Mouse (Mus musculus) c-Kit-positive CD71-positive TER-119-negative erythroid progenitor cells, embryonic 14.5 days (primary cell): ENCODE results near the gene 1700029J07Rik.
A peak's percentile ranks its signal among the peaks of the same experiment; 100 is the strongest.

Source experiments
- DNase-seq: peaks from one replicate; pipeline ENCODE4 v3.0.0-alpha.2; 2013; ENCODE audit warnings: low read depth

1700029J07Rik gene

GRCm38 (mm10) chr8:45975126-45975836, at the start of gene 1700029J07Rik, which contains the start of gene Ufsp2:
TSS of gene 1700029J07Rik (minus strand) at chr8:45975252.
TSS of gene Ufsp2 (plus strand) at chr8:45975528.
- DNase-seq = peak; percentile 97

DNA sequence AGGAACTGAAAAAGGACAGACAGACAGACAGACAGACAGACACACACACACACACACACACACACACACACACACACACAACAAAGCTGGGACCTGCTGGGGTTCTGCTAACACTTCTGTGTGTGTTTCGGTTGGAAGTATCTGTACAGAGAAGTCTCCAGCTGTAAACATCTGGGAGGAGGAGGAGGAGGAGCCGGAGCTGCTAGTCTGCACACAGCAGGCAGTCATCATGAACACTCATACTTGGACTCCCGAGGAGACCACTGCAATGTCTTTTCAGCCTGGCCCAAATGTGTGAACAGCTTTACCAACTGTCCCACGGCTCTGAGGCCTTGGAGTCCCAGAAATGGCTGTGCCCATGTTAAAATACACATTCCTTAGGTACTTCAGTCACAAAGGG, 49.3 kb upstream of the 1700029J07Rik start:
- no peak for DNase-seq

GRCm38 (mm10) chr8:46022758-46023157, 47.7 kb upstream of the 1700029J07Rik start:
- no peak for DNase-seq

DNA sequence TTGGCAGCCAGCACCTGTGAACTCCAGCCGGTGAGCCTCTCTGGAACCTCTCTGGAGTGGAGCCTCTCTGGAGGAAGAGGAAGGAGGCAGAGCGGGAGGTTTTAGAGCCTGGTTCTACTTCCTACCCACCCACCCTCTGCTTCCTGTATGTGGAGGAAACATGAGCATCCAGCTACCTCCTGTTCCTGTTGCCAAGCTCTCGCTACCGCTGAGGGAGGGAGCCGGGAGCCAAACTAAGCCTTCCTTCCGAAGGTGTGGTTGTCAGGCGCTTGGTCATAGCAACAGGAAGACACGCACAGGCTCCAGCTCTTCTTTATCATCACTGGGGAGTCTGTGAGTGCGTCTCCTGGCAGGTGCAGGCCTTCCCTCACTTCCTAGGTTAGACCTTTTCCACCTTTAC, 47.2 kb upstream of the 1700029J07Rik start:
- DNase-seq = no peak

- DNase-seq = no peak
Observed at GRCm38 (mm10) chr8:46010746-46011680, 36.0 kb upstream of the 1700029J07Rik start.

- no peak for DNase-seq
Observed at GRCm38 (mm10) chr8:46010306-46010705, 35.3 kb upstream of the 1700029J07Rik start.

DNA sequence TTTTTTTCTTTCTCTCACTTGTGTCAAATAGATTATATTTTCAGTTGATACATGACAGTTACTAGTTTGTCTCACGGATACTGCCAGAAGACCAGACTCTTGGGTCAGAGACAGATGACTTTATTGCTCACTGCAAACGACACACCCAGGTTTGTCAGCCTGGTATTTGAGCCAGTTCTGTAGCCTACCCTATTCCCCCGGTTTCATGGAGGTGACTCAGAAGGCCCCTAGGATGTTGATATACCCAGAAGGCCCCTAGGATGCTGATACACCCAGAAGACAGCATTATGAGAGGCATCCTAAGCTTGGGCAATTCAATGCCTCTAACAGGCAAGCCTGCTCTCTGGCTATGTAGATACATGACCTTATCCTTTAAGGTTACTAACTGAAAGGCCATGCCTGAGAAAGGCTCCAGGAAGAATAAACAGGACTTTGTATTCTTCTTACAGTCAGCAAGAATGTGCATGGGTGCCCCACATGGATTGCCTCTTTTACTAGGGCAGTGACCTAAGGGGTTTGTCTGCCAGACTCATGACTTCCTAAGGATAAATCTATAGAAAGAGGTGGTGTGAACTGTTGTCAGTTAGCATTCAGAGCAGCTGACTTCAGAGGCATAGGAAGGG, 32.1 kb upstream of the 1700029J07Rik start:
- no peak for DNase-seq

GRCm38 (mm10) chr8:46005596-46005995, 30.5 kb upstream of the 1700029J07Rik start, which contains the start of gene Ankrd37:
TSS of gene Ankrd37 (minus strand) at chr8:46005707.
- DNase-seq = no peak

DNA sequence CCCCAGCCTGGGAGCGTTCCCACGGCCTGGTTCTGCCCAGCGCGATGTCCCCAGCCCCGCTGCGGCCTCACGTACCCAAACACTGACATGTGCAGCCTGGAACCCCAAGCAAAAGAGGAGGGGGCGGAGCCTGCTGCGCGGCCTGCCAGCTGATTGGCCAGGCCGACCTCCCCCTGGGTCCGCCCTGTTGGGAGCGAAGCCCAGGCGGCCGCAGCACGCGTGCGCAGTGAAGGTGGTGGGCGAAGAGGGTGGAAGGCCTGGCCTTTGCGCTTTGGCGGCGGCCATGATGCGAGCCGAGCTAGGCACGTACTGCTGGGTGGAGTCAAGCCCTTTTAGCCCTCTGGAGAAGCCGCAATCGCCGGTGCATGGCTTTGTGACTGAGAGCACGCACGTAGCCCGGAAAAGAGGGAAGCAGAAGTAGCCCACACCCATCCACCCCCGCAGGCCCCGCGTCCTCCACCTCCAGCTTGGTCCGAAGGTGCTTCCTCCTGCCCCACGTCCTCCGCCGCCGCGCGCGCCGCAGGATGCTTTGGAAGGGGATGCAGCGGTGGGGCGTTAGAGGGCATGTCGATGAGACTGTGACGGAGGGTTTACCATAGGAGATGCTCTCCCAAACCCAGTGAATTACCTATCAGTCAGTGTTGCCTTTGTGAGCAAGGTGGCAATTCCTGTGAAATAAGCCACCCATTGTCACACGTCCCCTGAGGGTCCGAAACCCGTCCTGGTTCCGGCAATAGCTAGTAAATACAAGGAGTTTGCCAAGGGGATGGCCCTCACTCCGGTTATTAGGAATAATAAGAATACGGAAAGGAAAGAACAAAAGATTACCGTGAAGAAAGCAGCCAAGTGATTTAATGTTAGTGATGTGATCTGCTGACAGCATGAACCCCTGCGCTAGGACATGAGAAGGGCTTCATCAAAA, 25.0 kb upstream of the 1700029J07Rik start:
- DNase-seq = peak; percentile 96

GRCm38 (mm10) chr8:45999138-45999783, 24.2 kb upstream of the 1700029J07Rik start, which contains the start of gene Lrp2bp:
TSS of gene Lrp2bp (plus strand) at chr8:45999303.
- DNase-seq = no peak

- no peak for DNase-seq
Observed at GRCm38 (mm10) chr8:45998228-45998627, 23.2 kb upstream of the 1700029J07Rik start.

DNA sequence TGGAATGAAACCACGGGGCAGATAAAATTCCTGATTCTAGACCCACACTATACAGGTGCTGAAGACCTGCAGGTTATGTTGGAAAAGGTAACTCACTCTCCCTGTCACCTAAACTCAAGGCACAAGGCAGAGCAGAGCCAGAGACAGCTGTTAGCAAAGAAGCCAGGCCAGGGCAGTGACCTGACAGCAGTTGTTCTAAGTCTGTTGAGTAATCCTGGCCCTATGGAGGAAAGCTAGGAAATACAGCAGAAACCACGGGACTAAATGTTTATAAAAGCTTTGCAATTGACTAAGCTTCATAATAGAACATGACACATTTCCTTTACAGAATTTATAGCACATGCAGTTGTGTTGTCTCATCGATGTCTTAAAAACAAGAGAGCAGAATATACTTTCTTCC, 20.5 kb upstream of the 1700029J07Rik start:
- DNase-seq = no peak

- no peak for DNase-seq
Observed at GRCm38 (mm10) chr8:45994111-45994510, 19.1 kb upstream of the 1700029J07Rik start.

DNA sequence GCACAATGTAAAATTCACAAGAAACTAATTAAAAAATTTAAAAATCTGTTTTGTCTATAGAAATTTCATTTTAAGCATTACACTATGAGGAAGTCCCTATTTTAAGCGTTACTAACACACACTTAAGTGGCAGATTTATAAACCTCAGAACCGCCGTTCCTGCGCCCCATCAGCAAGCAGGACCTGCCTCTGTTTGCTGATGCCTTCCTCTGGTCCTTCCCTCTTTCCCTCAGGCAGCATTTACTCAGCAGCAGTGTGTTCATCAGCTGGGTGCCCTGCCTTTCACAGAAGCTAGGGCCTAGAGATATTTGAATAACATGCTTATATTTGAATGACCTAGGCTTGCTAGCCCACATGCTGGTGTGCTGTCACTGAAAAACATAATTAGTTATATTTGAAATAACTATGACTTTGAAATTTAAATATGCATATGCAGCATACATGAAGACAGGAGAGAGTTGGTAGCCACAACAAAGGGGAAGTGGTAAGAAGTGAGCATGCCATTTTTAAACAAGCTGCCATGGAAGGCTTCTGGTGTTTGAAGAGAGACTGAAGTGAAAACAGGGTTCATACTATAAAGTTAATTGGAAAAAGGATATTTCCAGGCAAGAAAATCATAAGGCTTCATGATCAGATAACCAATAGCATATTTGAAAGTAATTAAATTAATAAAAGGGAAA, 15.7 kb upstream of the 1700029J07Rik start:
- no peak for DNase-seq

DNA sequence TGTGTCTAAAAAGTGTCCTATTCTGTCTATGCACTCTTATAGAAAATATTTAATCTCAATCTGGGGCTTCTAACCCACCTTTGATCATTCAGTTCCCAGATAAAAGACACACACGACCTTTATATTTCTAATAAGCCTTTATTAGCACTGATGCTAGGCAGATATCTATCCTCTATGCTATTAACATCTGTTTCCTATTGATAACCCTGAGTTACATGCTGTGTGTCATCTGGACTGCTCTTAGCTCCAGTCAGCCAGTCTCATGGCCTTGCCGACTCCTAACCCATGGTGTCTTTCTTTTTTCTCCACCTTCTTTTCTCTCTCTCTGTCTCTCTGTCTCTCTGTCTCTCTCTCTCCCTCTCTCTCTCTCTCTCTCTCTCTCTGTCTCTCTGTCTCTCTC, 13.1 kb upstream of the 1700029J07Rik start:
- DNase-seq = no peak

DNA sequence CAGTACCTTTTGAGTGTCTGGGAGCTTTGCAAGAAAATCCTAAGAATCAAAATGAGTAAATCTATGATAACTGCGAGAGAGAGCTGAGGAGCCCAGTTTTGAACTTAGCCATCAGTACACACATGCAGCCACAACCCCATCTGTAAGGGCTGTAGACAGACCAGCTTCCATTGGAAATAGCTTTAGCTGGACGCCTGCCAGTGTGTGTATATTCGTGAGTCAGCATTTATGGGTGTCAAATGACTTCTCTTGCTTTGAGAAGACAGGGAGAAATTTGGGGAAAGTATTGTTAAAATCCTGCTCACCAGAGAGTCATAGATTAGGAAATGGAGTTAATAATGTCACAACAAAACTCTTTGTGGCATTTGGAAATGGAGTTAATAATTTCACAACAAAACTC, 11.6 kb upstream of the 1700029J07Rik start:
- DNase-seq = no peak

- no peak for DNase-seq
Observed at GRCm38 (mm10) chr8:45975837-45976468, 901 bp upstream of the 1700029J07Rik start.

GRCm38 (mm10) chr8:45973988-45974505, 1.0 kb downstream of the 1700029J07Rik start:
- DNase-seq = no peak

- no peak for DNase-seq
Observed at GRCm38 (mm10) chr8:45970894-45971293, 4.2 kb downstream of the 1700029J07Rik start.
